Mouse (Mus musculus): Measurements from ENCODE around the gene Lrfn2. TPM values are rescaled to one million over a fixed set of nuclear protein-coding genes. Genes with fewer than 3 reads are reported as not detected.

The Lrfn2 gene
- 1.2 and 1.3 TPM in 2 replicates for polyA plus RNA-seq (2014; fragmentation: Nextera tagmentation; extraction: Ambion mirVana)

GRCm38 (mm10) chr17:48931621-48932405 lies at the start of gene Lrfn2:
Gene Lrfn2, plus strand, starts transcription at chr17:48932379.
- no peak within 1 kb of the TSS for H3K27ac ChIP-seq (ENCODE audit: low read length)
- peaks cover 11% of the 10 kb centered on the region; the same call in 1 of the 2 replicates for H3K27me3 ChIP-seq (ENCODE audit: control insufficient read depth, insufficient read depth, low read length)
- peak; percentile 89; the same call in 1 of the 2 replicates for ATAC-seq (ENCODE audit: insufficient number of reproducible peaks, insufficient read depth, low FRiP score, low read depth)
- 0 out of 2 replicates have a peak, but pooled peaks cover 4% of the 10 kb centered on the region for H3K4me1 ChIP-seq (ENCODE audit: control insufficient read depth, insufficient read depth, low read length)
- H3K36me3 ChIP-seq (ENCODE audit: control insufficient read depth, insufficient read depth, low read length), result no peaks in the 10 kb centered on the region
- H3K4me2 ChIP-seq (replicated peaks; ENCODE audit: low read depth, low read length), result peak within 1 kb of the TSS; percentile 60
- WGBS, result under 1% methylated on average over 56 of the region's 56 CpGs
- peak within 1 kb of the TSS; percentile 61 for H3K9ac ChIP-seq (replicated peaks; ENCODE audit: low read depth, low read length)
- H3K4me3 ChIP-seq (ENCODE audit: low read depth, low read length), result peak within 1 kb of the TSS; percentile 47
- no peaks in the 10 kb centered on the region for H3K9me3 ChIP-seq (ENCODE audit: control insufficient read depth, low read depth, low read length)

GRCm38 (mm10) chr17:48887472-48888385 lies 44.5 kb upstream of the Lrfn2 start:
- no peaks in the 10 kb centered on the region for H3K27me3 ChIP-seq (ENCODE audit: control insufficient read depth, insufficient read depth, low read length)

GRCm38 (mm10) chr17:48905286-48906040 lies 26.7 kb upstream of the Lrfn2 start:
- Histone ChIP-seq H3K4me3 (ENCODE audit: low read depth, low read length) (no peak overlapping the region), H3K27me3 (ENCODE audit: control insufficient read depth, insufficient read depth, low read length) (no peaks in the 10 kb centered on the region), H3K4me1 (ENCODE audit: control insufficient read depth, insufficient read depth, low read length) (no peaks in the 10 kb centered on the region), H3K9me3 (ENCODE audit: control insufficient read depth, low read depth, low read length) (no peaks in the 10 kb centered on the region), H3K4me2 (replicated peaks; ENCODE audit: low read depth, low read length) (no peak overlapping the region), H3K9ac (replicated peaks; ENCODE audit: low read depth, low read length) (no peak overlapping the region), H3K27ac (ENCODE audit: low read length) (no peak overlapping the region), H3K36me3 (ENCODE audit: control insufficient read depth, insufficient read depth, low read length) (no peaks in the 10 kb centered on the region)
- WGBS, result 57% methylated on average over 4 of the region's 4 CpGs
- ATAC-seq (ENCODE audit: insufficient number of reproducible peaks, insufficient read depth, low FRiP score, low read depth), result no peak

More at GRCm38 (mm10) chr17:48887472-48888385, 44.5 kb upstream of the Lrfn2 start:
- Histone ChIP-seq H3K4me1 (ENCODE audit: control insufficient read depth, insufficient read depth, low read length) (no peaks in the 10 kb centered on the region), H3K36me3 (ENCODE audit: control insufficient read depth, insufficient read depth, low read length) (no peaks in the 10 kb centered on the region), H3K4me3 (ENCODE audit: low read depth, low read length) (no peak overlapping the region), H3K9ac (replicated peaks; ENCODE audit: low read depth, low read length) (no peak overlapping the region), H3K27ac (ENCODE audit: low read length) (no peak overlapping the region), H3K9me3 (ENCODE audit: control insufficient read depth, low read depth, low read length) (no peaks in the 10 kb centered on the region), H3K4me2 (replicated peaks; ENCODE audit: low read depth, low read length) (no peak overlapping the region)
- WGBS, result 32% methylated on average over 8 of the region's 8 CpGs
- no peak for ATAC-seq (ENCODE audit: insufficient number of reproducible peaks, insufficient read depth, low FRiP score, low read depth)

GRCm38 (mm10) chr17:48913437-48913836 lies 18.7 kb upstream of the Lrfn2 start:
- no peaks in the 10 kb centered on the region for H3K9me3 ChIP-seq (ENCODE audit: control insufficient read depth, low read depth, low read length)
- H3K4me1 ChIP-seq (ENCODE audit: control insufficient read depth, insufficient read depth, low read length), result no peaks in the 10 kb centered on the region
- H3K36me3 ChIP-seq (ENCODE audit: control insufficient read depth, insufficient read depth, low read length), result no peaks in the 10 kb centered on the region
- H3K27ac ChIP-seq (ENCODE audit: low read length), result no peak overlapping the region
- H3K27me3 ChIP-seq (ENCODE audit: control insufficient read depth, insufficient read depth, low read length), result no peaks in the 10 kb centered on the region
- ATAC-seq (ENCODE audit: insufficient number of reproducible peaks, insufficient read depth, low FRiP score, low read depth), result no peak
- no peak overlapping the region for H3K4me2 ChIP-seq (replicated peaks; ENCODE audit: low read depth, low read length)
- H3K4me3 ChIP-seq (ENCODE audit: low read depth, low read length), result no peak overlapping the region
- WGBS, result 38% methylated on average over 6 of the region's 6 CpGs
- H3K9ac ChIP-seq (replicated peaks; ENCODE audit: low read depth, low read length), result no peak overlapping the region

GRCm38 (mm10) chr17:48917411-48917810 lies 14.8 kb upstream of the Lrfn2 start:
- no peak overlapping the region for H3K4me2 ChIP-seq (replicated peaks; ENCODE audit: low read depth, low read length)
- H3K9ac ChIP-seq (replicated peaks; ENCODE audit: low read depth, low read length), result no peak overlapping the region
- no peak for ATAC-seq (ENCODE audit: insufficient number of reproducible peaks, insufficient read depth, low FRiP score, low read depth)
- no peaks in the 10 kb centered on the region for H3K9me3 ChIP-seq (ENCODE audit: control insufficient read depth, low read depth, low read length)
- H3K4me3 ChIP-seq (ENCODE audit: low read depth, low read length), result no peak overlapping the region
- no peaks in the 10 kb centered on the region for H3K36me3 ChIP-seq (ENCODE audit: control insufficient read depth, insufficient read depth, low read length)
- H3K4me1 ChIP-seq (ENCODE audit: control insufficient read depth, insufficient read depth, low read length), result no peaks in the 10 kb centered on the region
- 9% methylated on average over 11 of the region's 11 CpGs for WGBS
- no peaks in the 10 kb centered on the region for H3K27me3 ChIP-seq (ENCODE audit: control insufficient read depth, insufficient read depth, low read length)
- no peak overlapping the region for H3K27ac ChIP-seq (ENCODE audit: low read length)

- WGBS, result 94% methylated on average over 3 of the region's 3 CpGs
- Histone ChIP-seq H3K27me3 (ENCODE audit: control insufficient read depth, insufficient read depth, low read length) (no peaks in the 10 kb centered on the region), H3K27ac (ENCODE audit: low read length) (no peak overlapping the region), H3K9ac (replicated peaks; ENCODE audit: low read depth, low read length) (no peak overlapping the region), H3K36me3 (ENCODE audit: control insufficient read depth, insufficient read depth, low read length) (no peaks in the 10 kb centered on the region), H3K4me3 (ENCODE audit: low read depth, low read length) (no peak overlapping the region), H3K4me1 (ENCODE audit: control insufficient read depth, insufficient read depth, low read length) (no peaks in the 10 kb centered on the region), H3K9me3 (ENCODE audit: control insufficient read depth, low read depth, low read length) (no peaks in the 10 kb centered on the region), H3K4me2 (replicated peaks; ENCODE audit: low read depth, low read length) (no peak overlapping the region)
- ATAC-seq (ENCODE audit: insufficient number of reproducible peaks, insufficient read depth, low FRiP score, low read depth), result no peak
These were observed 13.7 kb upstream of the Lrfn2 start for GRCm38 (mm10) chr17:48918458-48918857.

- no peak overlapping the region for H3K9ac ChIP-seq (replicated peaks; ENCODE audit: low read depth, low read length)
- H3K4me3 ChIP-seq (ENCODE audit: low read depth, low read length), result no peak overlapping the region
- no peak overlapping the region for H3K27ac ChIP-seq (ENCODE audit: low read length)
- no peaks in the 10 kb centered on the region for H3K36me3 ChIP-seq (ENCODE audit: control insufficient read depth, insufficient read depth, low read length)
- ATAC-seq (ENCODE audit: insufficient number of reproducible peaks, insufficient read depth, low FRiP score, low read depth), result no peak
- no peaks in the 10 kb centered on the region for H3K27me3 ChIP-seq (ENCODE audit: control insufficient read depth, insufficient read depth, low read length)
- H3K4me1 ChIP-seq (ENCODE audit: control insufficient read depth, insufficient read depth, low read length), result no peaks in the 10 kb centered on the region
- 93% methylated on average over 2 of the region's 2 CpGs for WGBS
- no peak overlapping the region for H3K4me2 ChIP-seq (replicated peaks; ENCODE audit: low read depth, low read length)
- no peaks in the 10 kb centered on the region for H3K9me3 ChIP-seq (ENCODE audit: control insufficient read depth, low read depth, low read length)
These were observed 9.3 kb upstream of the Lrfn2 start for GRCm38 (mm10) chr17:48922905-48923304.

GRCm38 (mm10) chr17:48925426-48925825 lies 6.8 kb upstream of the Lrfn2 start:
- Histone ChIP-seq H3K9me3 (ENCODE audit: control insufficient read depth, low read depth, low read length) (no peaks in the 10 kb centered on the region), H3K9ac (replicated peaks; ENCODE audit: low read depth, low read length) (no peak overlapping the region), H3K27me3 (ENCODE audit: control insufficient read depth, insufficient read depth, low read length) (no peaks in the 10 kb centered on the region), H3K4me1 (ENCODE audit: control insufficient read depth, insufficient read depth, low read length) (no peaks in the 10 kb centered on the region), H3K4me3 (ENCODE audit: low read depth, low read length) (no peak overlapping the region), H3K27ac (ENCODE audit: low read length) (no peak overlapping the region), H3K4me2 (replicated peaks; ENCODE audit: low read depth, low read length) (no peak overlapping the region), H3K36me3 (ENCODE audit: control insufficient read depth, insufficient read depth, low read length) (no peaks in the 10 kb centered on the region)
- ATAC-seq (ENCODE audit: insufficient number of reproducible peaks, insufficient read depth, low FRiP score, low read depth), result no peak
- WGBS, result 64% methylated on average over 9 of the region's 9 CpGs

All from stomach, embryonic 14.5 days (tissue).